Mouse (Mus musculus) E14TG2a.4 (cell line): ENCODE results near the gene Hoxd13.
A peak's percentile ranks its signal among the peaks of the same experiment; 100 is the strongest.

Experiments used
- CTCF ChIP-seq: conservative IDR thresholded peaks from 2 replicates; pipeline ENCODE4 v1.5.1; 2014; ENCODE audit warnings: low read length
- POU5F1 ChIP-seq: IDR thresholded peaks from 2 replicates; pipeline ENCODE4 v1.6.1; 2014; ENCODE audit warnings: low read length, borderline replicate concordance

GRCm38 (mm10) chr2:74681594-74682531, 13.8 kb downstream of the Hoxd13 start:
- TF ChIP-seq CTCF (no peak), POU5F1 (peak; percentile 49; the same call in 1 of the 2 replicates)
